Mouse (Mus musculus) liver, embryonic 12.5 days (tissue): Measurements from ENCODE around the gene Tenm3. TPM values are rescaled to one million over a fixed set of nuclear protein-coding genes. Genes with fewer than 3 reads are reported as not detected.

Experiments
- ATAC-seq: fragments of 200-750 bp; cut with Nextera tagmentation; 2 replicates; pipeline ENCODE4 v1.8.0; 2017; ENCODE audit warnings: moderate number of reproducible peaks, mild to moderate bottlenecking, moderate library complexity
- H3K27ac ChIP-seq: fragments of 300-500 bp; sonication (generic); 2 replicates; pipeline ENCODE4 v1.5.1; 2016; ENCODE audit warnings: mild to moderate bottlenecking
- H3K27me3 ChIP-seq: fragments of 300-500 bp; sonication (generic); replicated peaks from 2 replicates; pipeline ENCODE4 v1.6.1; 2016; ENCODE audit warnings: mild to moderate bottlenecking, moderate library complexity
- H3K36me3 ChIP-seq: fragments of 300-500 bp; sonication (generic); 2 replicates; pipeline ENCODE4 v1.6.1; 2016; ENCODE audit warnings: mild to moderate bottlenecking, moderate library complexity
- H3K4me1 ChIP-seq: fragments of 300-500 bp; sonication (generic); 2 replicates; pipeline ENCODE4 v1.6.1; 2016
- H3K4me2 ChIP-seq: fragments of 300-500 bp; sonication (generic); 2 replicates; pipeline ENCODE4 v1.6.1; 2016; ENCODE audit warnings: mild to moderate bottlenecking, moderate library complexity
- H3K4me3 ChIP-seq: fragments of 300-500 bp; sonication (generic); 2 replicates; pipeline ENCODE4 v1.5.1; 2016; ENCODE audit warnings: mild to moderate bottlenecking, moderate library complexity
- H3K9ac ChIP-seq: fragments of 300-500 bp; sonication (generic); 2 replicates; pipeline ENCODE4 v1.6.1; 2016; ENCODE audit warnings: mild to moderate bottlenecking, moderate library complexity
- H3K9me3 ChIP-seq: fragments of 300-500 bp; sonication (generic); replicated peaks from 2 replicates; pipeline ENCODE4 v1.6.1; 2016; ENCODE audit warnings: mild to moderate bottlenecking, moderate library complexity
- WGBS: fragments of 180-500 bp; shearing (Covaris S2); methylation state at CpG from one replicate; pipeline ENCODE4 v1.1.7; 2016; ENCODE audit not compliant: insufficient replicate concordance; 5-methylcytosine and 5-hydroxymethylcytosine counted together
- polyA plus RNA-seq: library from polyadenylated mRNA; unstranded; fragments of >200 nt; fragmentation: Nextera tagmentation; extraction: Ambion mirVana; gene quantifications from 2 replicates; pipeline ENCODE4 v1.2.1, GENCODE M21; 2016

The Tenm3 gene
- polyA plus RNA-seq, 1 experiment from 2014 or later: 5.3 TPM

DNA sequence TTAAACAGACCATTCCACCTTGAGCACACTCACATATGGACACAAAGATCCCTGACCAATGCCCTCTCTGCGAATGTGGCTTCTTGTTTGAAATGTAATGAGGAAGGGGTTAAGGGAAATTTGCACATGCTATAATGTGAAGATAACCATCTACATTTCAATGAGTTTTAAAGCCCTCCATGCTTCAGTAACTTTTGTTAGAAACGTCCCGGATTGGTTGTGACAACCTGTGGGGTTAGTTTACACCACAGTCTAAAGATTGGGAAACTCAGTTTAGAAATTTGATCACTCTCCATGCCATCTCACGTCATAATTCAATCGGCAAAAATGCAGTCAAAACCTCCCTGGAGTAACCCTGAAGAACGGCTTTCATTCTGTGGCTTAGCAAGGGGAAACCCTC lies 78.5 kb downstream of the Tenm3 start:
- Histone ChIP-seq H3K27ac (no peak overlapping the region), H3K4me3 (no peak overlapping the region), H3K4me2 (no peak overlapping the region), H3K9me3 (no peaks in the 10 kb centered on the region), H3K9ac (no peak overlapping the region), H3K27me3 (no peaks in the 10 kb centered on the region), H3K4me1 (no peaks in the 10 kb centered on the region), H3K36me3 (no peaks in the 10 kb centered on the region)
- WGBS: 52% methylated on average over 6 of the region's 6 CpGs
- ATAC-seq: no peak

- no peak for ATAC-seq
- WGBS: 67% methylated on average over 3 of the region's 3 CpGs
- Histone ChIP-seq H3K4me1 (no peaks in the 10 kb centered on the region), H3K9ac (no peak overlapping the region), H3K36me3 (no peaks in the 10 kb centered on the region), H3K4me3 (no peak overlapping the region), H3K4me2 (no peak overlapping the region), H3K27ac (no peak overlapping the region), H3K27me3 (no peaks in the 10 kb centered on the region), H3K9me3 (no peaks in the 10 kb centered on the region)
These were observed 79.7 kb downstream of the Tenm3 start for GRCm38 (mm10) chr8:48764011-48764410.

GRCm38 (mm10) chr8:48756874-48757273 lies 86.9 kb downstream of the Tenm3 start:
- no peak overlapping the region for H3K9ac ChIP-seq
- ATAC-seq: no peak
- H3K27ac ChIP-seq: no peak overlapping the region
- no peaks in the 10 kb centered on the region for H3K4me1 ChIP-seq
- WGBS: 56% methylated on average over 2 of the region's 2 CpGs
- H3K9me3 ChIP-seq: no peaks in the 10 kb centered on the region
- H3K4me2 ChIP-seq: no peak overlapping the region
- H3K36me3 ChIP-seq: no peaks in the 10 kb centered on the region
- no peaks in the 10 kb centered on the region for H3K27me3 ChIP-seq
- no peak overlapping the region for H3K4me3 ChIP-seq

DNA sequence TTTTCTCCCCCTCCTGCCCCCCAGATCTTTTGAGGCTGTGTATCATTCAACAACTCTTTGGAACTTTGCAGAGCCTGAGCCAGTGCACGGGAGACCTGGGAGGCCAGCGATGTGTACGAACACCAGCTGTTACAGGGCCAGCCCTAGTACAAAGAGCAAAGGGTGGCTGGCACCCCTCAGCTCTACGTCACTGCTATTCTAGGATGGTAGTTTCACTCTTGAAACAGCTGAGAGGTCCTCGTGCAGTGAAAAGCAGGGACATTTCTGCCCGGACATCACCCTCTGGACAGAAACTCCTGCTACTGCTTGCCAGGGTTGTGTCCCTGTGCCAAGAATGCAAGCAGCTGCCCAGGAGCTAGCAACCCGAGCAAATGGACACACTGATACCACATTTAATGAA lies 88.3 kb downstream of the Tenm3 start:
- no peak overlapping the region for H3K4me2 ChIP-seq
- no peak overlapping the region for H3K27ac ChIP-seq
- no peak overlapping the region for H3K4me3 ChIP-seq
- peak; percentile 59; the same call in 1 of the 2 replicates for ATAC-seq
- H3K9me3 ChIP-seq: no peaks in the 10 kb centered on the region
- no peaks in the 10 kb centered on the region for H3K36me3 ChIP-seq
- H3K4me1 ChIP-seq: no peaks in the 10 kb centered on the region
- no peak overlapping the region for H3K9ac ChIP-seq
- WGBS: 61% methylated on average over 7 of the region's 7 CpGs
- no peaks in the 10 kb centered on the region for H3K27me3 ChIP-seq

DNA sequence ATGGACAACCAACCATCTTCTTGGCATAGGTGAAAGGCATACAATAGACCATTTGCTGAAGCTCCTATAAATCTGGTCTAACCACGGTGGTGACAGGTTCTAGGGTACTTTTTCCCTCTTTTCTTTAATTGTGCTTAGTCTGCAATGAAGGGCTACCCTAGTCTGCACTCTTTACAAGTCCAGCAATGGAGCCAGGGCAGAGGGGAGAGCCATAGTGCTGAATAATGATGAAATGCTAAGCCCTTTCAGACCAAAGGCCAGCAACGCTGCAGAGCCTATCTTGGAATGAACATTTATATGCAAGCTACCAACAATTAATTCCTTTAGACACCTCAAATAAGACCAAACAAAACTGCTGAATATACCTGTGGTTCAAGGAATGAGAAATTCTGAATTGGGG lies 88.8 kb downstream of the Tenm3 start:
- Histone ChIP-seq H3K9me3 (no peaks in the 10 kb centered on the region), H3K36me3 (no peaks in the 10 kb centered on the region), H3K4me2 (no peak overlapping the region), H3K9ac (no peak overlapping the region), H3K4me3 (no peak overlapping the region), H3K27me3 (no peaks in the 10 kb centered on the region), H3K4me1 (no peaks in the 10 kb centered on the region), H3K27ac (no peak overlapping the region)
- WGBS: 69% methylated on average over 2 of the region's 2 CpGs
- ATAC-seq: no peak

- Histone ChIP-seq H3K27me3 (no peaks in the 10 kb centered on the region), H3K4me3 (no peak overlapping the region), H3K4me2 (no peak overlapping the region), H3K36me3 (no peaks in the 10 kb centered on the region), H3K9ac (no peak overlapping the region), H3K4me1 (no peaks in the 10 kb centered on the region), H3K9me3 (no peaks in the 10 kb centered on the region), H3K27ac (no peak overlapping the region)
- 71% methylated on average over 5 of the region's 5 CpGs for WGBS
- no peak for ATAC-seq
These were observed 91.8 kb downstream of the Tenm3 start for GRCm38 (mm10) chr8:48751965-48752364.

GRCm38 (mm10) chr8:48748503-48749059 lies 95.2 kb downstream of the Tenm3 start:
- Histone ChIP-seq H3K4me3 (no peak overlapping the region), H3K27ac (no peak overlapping the region), H3K36me3 (no peaks in the 10 kb centered on the region), H3K27me3 (no peaks in the 10 kb centered on the region), H3K4me1 (no peaks in the 10 kb centered on the region), H3K9ac (no peak overlapping the region), H3K4me2 (no peak overlapping the region), H3K9me3 (0 out of 2 replicates have a peak, but pooled peaks cover 3% of the 10 kb centered on the region)
- 58% methylated on average over 13 of the region's 13 CpGs for WGBS
- no peak for ATAC-seq

- ATAC-seq: no peak
- Histone ChIP-seq H3K27ac (no peak overlapping the region), H3K4me3 (no peak overlapping the region), H3K4me2 (no peak overlapping the region), H3K9ac (no peak overlapping the region), H3K27me3 (no peaks in the 10 kb centered on the region), H3K9me3 (0 out of 2 replicates have a peak, but pooled peaks cover 3% of the 10 kb centered on the region), H3K36me3 (no peaks in the 10 kb centered on the region), H3K4me1 (no peaks in the 10 kb centered on the region)
- 64% methylated on average over 4 of the region's 4 CpGs for WGBS
These were observed 99.8 kb downstream of the Tenm3 start for GRCm38 (mm10) chr8:48743912-48744311.

DNA sequence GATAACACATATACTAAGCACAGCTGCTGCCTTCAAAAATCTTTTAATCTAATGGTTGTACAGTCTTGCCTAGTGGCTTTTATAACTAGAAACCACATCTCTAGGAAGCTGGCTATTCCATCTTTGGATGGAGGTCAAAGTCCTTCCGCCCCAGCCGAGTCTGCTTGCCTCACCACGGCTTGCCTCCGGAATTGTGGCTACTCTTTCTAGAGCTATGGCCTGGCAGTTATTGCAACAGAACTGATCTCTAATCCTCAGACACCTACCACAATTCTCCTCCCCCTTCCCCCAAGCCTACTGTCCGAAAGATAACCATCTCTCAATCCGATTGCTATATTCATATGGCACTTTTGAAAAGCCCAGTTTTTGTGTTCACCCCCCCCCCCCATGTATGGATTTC lies 101.0 kb downstream of the Tenm3 start:
- H3K9ac ChIP-seq: no peak overlapping the region
- H3K27me3 ChIP-seq: no peaks in the 10 kb centered on the region
- 0 out of 2 replicates have a peak, but pooled peaks cover 3% of the 10 kb centered on the region for H3K9me3 ChIP-seq
- 76% methylated on average over 6 of the region's 6 CpGs for WGBS
- no peak overlapping the region for H3K27ac ChIP-seq
- H3K4me1 ChIP-seq: no peaks in the 10 kb centered on the region
- H3K36me3 ChIP-seq: no peaks in the 10 kb centered on the region
- no peak overlapping the region for H3K4me2 ChIP-seq
- no peak overlapping the region for H3K4me3 ChIP-seq
- ATAC-seq: 0 out of 2 replicates have a peak, but pooled peaks have one; percentile 18

DNA sequence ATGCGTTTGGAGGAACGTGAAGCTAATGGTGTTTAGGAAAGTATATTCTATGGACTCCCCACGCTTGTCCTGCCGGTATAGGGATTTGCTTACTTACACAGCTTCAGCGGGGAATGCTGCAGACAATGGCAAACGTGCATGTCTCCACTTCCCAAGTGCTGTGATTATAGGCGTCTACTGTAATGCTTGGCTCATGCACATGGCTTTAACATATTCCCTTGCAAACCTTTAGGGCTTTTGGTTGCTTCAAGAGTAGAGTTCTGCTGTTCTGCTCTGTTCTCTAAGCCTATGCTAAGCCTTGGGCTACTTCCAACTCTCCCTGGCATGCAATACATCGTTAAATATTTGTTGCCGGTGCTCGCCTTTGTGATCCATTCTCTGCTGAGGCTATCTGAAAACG lies 102.8 kb downstream of the Tenm3 start:
- ATAC-seq: no peak
- H3K4me2 ChIP-seq: no peak overlapping the region
- H3K27ac ChIP-seq: no peak overlapping the region
- no peaks in the 10 kb centered on the region for H3K36me3 ChIP-seq
- H3K4me1 ChIP-seq: no peaks in the 10 kb centered on the region
- 69% methylated on average over 11 of the region's 11 CpGs for WGBS
- no peak overlapping the region for H3K4me3 ChIP-seq
- H3K27me3 ChIP-seq: no peaks in the 10 kb centered on the region
- H3K9ac ChIP-seq: no peak overlapping the region
- H3K9me3 ChIP-seq: no peaks in the 10 kb centered on the region

GRCm38 (mm10) chr8:48740147-48740881 lies 103.4 kb downstream of the Tenm3 start:
- Histone ChIP-seq H3K27ac (no peak overlapping the region), H3K9me3 (no peaks in the 10 kb centered on the region), H3K36me3 (no peaks in the 10 kb centered on the region), H3K9ac (no peak overlapping the region), H3K4me2 (no peak overlapping the region), H3K4me3 (no peak overlapping the region), H3K4me1 (no peaks in the 10 kb centered on the region), H3K27me3 (no peaks in the 10 kb centered on the region)
- no peak for ATAC-seq
- 50% methylated on average over 23 of the region's 23 CpGs for WGBS

DNA sequence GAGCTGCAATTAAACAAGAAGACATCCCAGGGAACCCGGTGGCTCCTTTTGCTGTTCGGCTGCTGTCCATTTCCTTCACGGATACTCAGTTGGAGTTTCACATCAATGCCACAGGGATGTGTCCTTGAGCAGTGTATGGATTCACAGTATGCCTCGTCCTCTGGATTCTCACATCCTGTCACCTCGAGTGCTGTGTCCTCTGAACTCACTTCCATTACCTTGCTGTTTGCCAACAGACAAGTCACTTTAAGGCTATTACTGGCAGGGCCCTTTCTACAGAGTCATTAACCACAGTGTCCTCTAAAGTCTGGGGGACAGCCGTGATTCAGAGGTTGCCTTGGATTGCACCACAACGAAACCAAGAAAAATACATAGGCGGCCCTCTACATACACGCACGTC lies 110.0 kb downstream of the Tenm3 start:
- Histone ChIP-seq H3K4me2 (no peak overlapping the region), H3K27me3 (no peaks in the 10 kb centered on the region), H3K9ac (no peak overlapping the region), H3K4me3 (no peak overlapping the region), H3K36me3 (no peaks in the 10 kb centered on the region), H3K9me3 (no peaks in the 10 kb centered on the region), H3K27ac (peak overlapping the region; percentile 62; the same call in 1 of the 2 replicates), H3K4me1 (no peaks in the 10 kb centered on the region)
- 67% methylated on average over 10 of the region's 10 CpGs for WGBS
- 0 out of 2 replicates have a peak, but pooled peaks have one; percentile 21 for ATAC-seq
